Mouse (Mus musculus) macrophage (primary cell): ENCODE results near the gene Qsox2. TPM values are rescaled to one million over a fixed set of nuclear protein-coding genes. Genes with fewer than 3 reads are reported as not detected.

ENCODE experiments used
- H3K27ac ChIP-seq: fragments of 350-480 bp; formaldehyde crosslinking; 2 replicates; pipeline ENCODE4 v1.9.0; 2021
- H3K36me3 ChIP-seq: fragments of 350-480 bp; formaldehyde crosslinking; 2 replicates; pipeline ENCODE4 v1.9.0; 2021; ENCODE audit errors: inconsistent target
- H3K4me3 ChIP-seq: fragments of 350-480 bp; formaldehyde crosslinking; 2 replicates; pipeline ENCODE4 v1.9.0; 2021; ENCODE audit errors: inconsistent target
- H3K79me2 ChIP-seq: fragments of 350-480 bp; formaldehyde crosslinking; 2 replicates; pipeline ENCODE4 v1.9.0; 2021; ENCODE audit errors: inconsistent target
- WGBS: methylation state at CpG from one replicate; pipeline ENCODE4 v1.1.7; 2026; ENCODE audit warnings: inconsistent platforms; ENCODE audit not compliant: missing documents; 5-methylcytosine and 5-hydroxymethylcytosine counted together
- polyA plus RNA-seq: library from polyadenylated mRNA; stranded (reverse); fragments of 250-400 nt; gene quantifications from 3 replicates; pipeline ENCODE4 v1.2.4, GENCODE M21; 2018; ENCODE audit warnings: inconsistent platforms

Gene Qsox2
- polyA plus RNA-seq, 1 experiment from 2014 or later, result 4.6 TPM

- WGBS, result 91% methylated on average over 3 of the region's 3 CpGs
- Histone ChIP-seq H3K4me3 (no peak overlapping the region), H3K79me2 (no peaks in the 10 kb centered on the region), H3K36me3 (no peaks in the 10 kb centered on the region), H3K27ac (no peak overlapping the region)
Observed at GRCm38 (mm10) chr2:26166890-26167289, 70.4 kb downstream of the Qsox2 start.

Other genes with a start within 250 kb of the Qsox2 start
- gene Ubac1, start 215.8 kb downstream of the Qsox2 start, polyA plus RNA-seq, result 16.6 to 30.2 TPM (median 21.0 TPM) in 3 replicates
- gene Nacc2, start 114.3 kb downstream of the Qsox2 start, polyA plus RNA-seq, result 16.9 to 21.8 TPM (median 19.0 TPM) in 3 replicates
- gene Lhx3, start 29.2 kb downstream of the Qsox2 start, polyA plus RNA-seq, result not detected in 3 replicates
- not detected in 3 replicates for gene Ccdc187, start 57.0 kb upstream of the Qsox2 start, polyA plus RNA-seq
- 2.2 to 4.5 TPM (median 2.4 TPM) in 3 replicates for gene Gpsm1, start 78.0 kb upstream of the Qsox2 start, polyA plus RNA-seq
- 8.0 to 12.6 TPM (median 11.1 TPM) in 3 replicates for gene Dnlz, start 114.6 kb upstream of the Qsox2 start, polyA plus RNA-seq
- 18.0 to 43.4 TPM (median 33.0 TPM) in 3 replicates for gene Card9, start 123.4 kb upstream of the Qsox2 start, polyA plus RNA-seq
- 6.3 to 12.1 TPM (median 9.3 TPM) in 3 replicates for gene Snapc4, start 143.1 kb upstream of the Qsox2 start, polyA plus RNA-seq
- 47.5 to 55.2 TPM (median 47.7 TPM) in 3 replicates for gene Entr1, start 151.8 kb upstream of the Qsox2 start, polyA plus RNA-seq
- gene Pmpca, start 151.8 kb upstream of the Qsox2 start, polyA plus RNA-seq, result 35.0 to 66.1 TPM (median 49.1 TPM) in 3 replicates
- gene Inpp5e, start 171.7 kb upstream of the Qsox2 start, polyA plus RNA-seq, result 7.1 to 9.4 TPM (median 9.3 TPM) in 3 replicates
- gene Sec16a, start 207.7 kb upstream of the Qsox2 start, polyA plus RNA-seq, result 37.5 to 46.9 TPM (median 42.2 TPM) in 3 replicates